Mouse (Mus musculus): ENCODE data around the gene Tgfbrap1.

DNA sequence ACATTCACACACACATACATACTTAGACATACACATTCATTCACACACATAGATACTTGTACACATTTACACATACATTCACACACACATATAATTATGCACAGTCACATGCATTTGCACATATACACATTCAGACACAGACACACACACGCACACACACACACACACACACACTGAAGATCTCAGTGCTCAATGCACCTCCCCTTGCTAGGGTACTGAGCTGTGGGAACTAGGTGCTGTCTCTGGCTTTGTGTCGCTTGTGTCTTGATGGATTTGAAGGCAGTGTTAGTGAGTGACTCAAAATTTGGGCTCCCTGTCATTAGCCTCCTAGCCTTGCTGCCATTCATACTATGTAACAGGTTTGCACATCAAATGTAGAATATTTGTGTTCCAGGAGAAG lies 24.2 kb upstream of the Tgfbrap1 start:
- TF ChIP-seq CTCF (IDR thresholded peaks at IDR 0.05; ENCODE audit: low read depth, low read length) (no peak), POLR2AphosphoS5 (IDR thresholded peaks at IDR 0.05; ENCODE audit: insufficient replicate concordance, low read depth, low read length) (no peak)
